Mouse (Mus musculus): ENCODE data around the gene Igtp.
A peak's percentile ranks its signal among the peaks of the same experiment; 100 is the strongest.

GRCm38 (mm10) chr11:58168167-58168915, 31.0 kb upstream of the Igtp start, which contains the start of gene Gemin5:
- TF ChIP-seq CTCF (IDR thresholded peaks at IDR 0.05; ENCODE audit: borderline replicate concordance, insufficient read depth, low read length) (no peak), POLR2A (IDR thresholded peaks at IDR 0.05; ENCODE audit: low read depth, low read length) (peak; percentile 83)

Data from embryonic fibroblast, embryonic 13.5 days (primary cell).